Mouse (Mus musculus) mammary gland, adult 2 months (tissue): ENCODE results near the gene Brd9. TPM values are rescaled to one million over a fixed set of nuclear protein-coding genes. Genes with fewer than 3 reads are reported as not detected.

ENCODE experiments used
- polyA plus RNA-seq: library from polyadenylated mRNA; depleted of rRNA; stranded (reverse); fragments of >200 nt; gene quantifications from 2 replicates; pipeline ENCODE4 v1.2.3, GENCODE M21; 2012; ENCODE audit warnings: low replicate concordance; rRNA removed

Gene Brd9
- 21.6 and 42.6 TPM in 2 replicates for polyA plus RNA-seq

DNA sequence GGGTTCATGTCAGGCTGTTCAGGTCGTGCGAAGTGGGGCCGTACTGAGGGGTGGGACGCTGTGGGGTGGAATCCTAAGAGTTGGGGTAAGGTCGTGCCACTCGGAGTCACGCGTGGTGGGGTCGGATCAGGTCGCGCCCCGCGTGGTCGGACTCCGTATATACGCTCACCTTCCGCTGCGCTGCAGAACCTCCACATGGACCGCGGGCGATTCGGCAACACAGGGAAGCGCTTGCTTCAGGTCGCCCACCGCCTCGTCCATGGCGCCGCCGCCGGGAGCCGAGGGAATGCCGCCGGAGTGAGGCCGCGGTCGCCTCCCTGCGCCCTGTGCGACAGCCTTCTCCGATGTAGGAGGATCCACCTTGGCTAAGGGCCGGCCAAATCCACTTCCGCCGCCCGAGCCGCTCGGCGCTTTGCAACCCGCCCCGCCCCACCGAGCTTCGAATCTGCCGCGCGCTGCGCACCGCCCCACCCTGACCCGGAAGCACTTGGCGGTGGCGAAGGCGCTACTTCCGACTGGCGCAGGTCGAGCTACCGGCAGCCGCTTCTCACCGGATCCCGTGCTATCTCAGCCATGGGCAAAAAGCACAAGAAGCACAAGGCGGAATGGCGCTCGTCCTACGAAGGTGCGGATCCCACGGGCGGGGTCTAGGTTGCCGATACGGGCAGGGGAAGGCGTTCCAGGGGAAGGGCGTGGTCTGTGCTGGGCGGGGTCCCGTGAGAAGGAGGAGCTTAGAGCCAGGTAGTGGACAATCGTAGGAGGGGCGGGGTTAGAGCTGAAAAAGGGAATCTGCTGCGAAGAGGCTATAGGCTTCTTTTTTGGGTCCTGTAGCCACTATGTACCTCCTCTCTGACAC lies at the start of gene Brd9, which contains the start of gene Trip13:
Gene Brd9, plus strand, starts transcription at position 491 of the 856 bp plus-strand sequence.
Gene Trip13, minus strand, starts transcription at position 464 of the 856 bp plus-strand sequence.

DNA sequence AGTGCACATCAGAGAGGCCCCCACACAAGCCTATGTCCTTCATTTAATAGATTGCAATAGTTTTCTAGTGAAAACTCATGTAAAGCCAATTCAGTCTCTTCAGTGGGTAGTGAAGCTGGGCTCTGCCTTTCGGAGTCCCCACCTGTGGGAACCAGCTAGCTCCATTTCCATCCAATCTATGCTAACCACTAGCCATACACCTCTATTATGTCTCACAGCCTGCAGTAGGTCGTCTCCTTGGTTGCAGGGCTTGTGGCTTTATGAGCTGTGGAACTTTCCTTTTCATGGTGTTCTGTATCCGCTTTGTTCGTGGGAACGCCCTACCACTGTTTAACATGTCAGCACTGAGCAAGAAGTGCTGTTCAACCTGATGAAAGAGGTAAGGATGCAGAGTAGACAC lies 25.9 kb downstream of the Brd9 start, which contains the start of gene Zdhhc11:
Gene Zdhhc11, plus strand, starts transcription at position 301 of the 400 bp plus-strand sequence.

GRCm38 (mm10) chr13:74008948-74009718 lies 71.5 kb downstream of the Brd9 start, which contains the start of gene Tppp:
Tppp (plus strand) TSS chr13:74009407.

Other genes starting within 250 kb of the Brd9 start
- 2.1 and 2.8 TPM in 2 replicates for gene Slc6a19, start 232.9 kb upstream of the Brd9 start, polyA plus RNA-seq
- gene Slc12a7, start 204.7 kb upstream of the Brd9 start, polyA plus RNA-seq = 82.1 and 82.5 TPM in 2 replicates
- 9.9 and 10.4 TPM in 2 replicates for gene Nkd2, start 90.2 kb upstream of the Brd9 start, polyA plus RNA-seq
- 0.56 and 0.60 TPM in 2 replicates for gene Trip13, start within 50 bp of the Brd9 start, polyA plus RNA-seq
- not detected in 2 replicates for gene Zdhhc11, start 26.0 kb downstream of the Brd9 start, polyA plus RNA-seq
- gene Tppp, start 71.6 kb downstream of the Brd9 start, polyA plus RNA-seq = 6.5 and 20.6 TPM in 2 replicates
- gene Cep72, start 124.5 kb downstream of the Brd9 start, polyA plus RNA-seq = 1.2 and 2.3 TPM in 2 replicates
- 0.08 and 0.45 TPM in 2 replicates for gene Slc9a3, start 183.6 kb downstream of the Brd9 start, polyA plus RNA-seq